Mouse (Mus musculus) MEL (cell line): ENCODE measurements around the gene Rbbp9. TPM values are rescaled to one million over a fixed set of nuclear protein-coding genes. Genes with fewer than 3 reads are reported as not detected.

ENCODE experiments used
- DNase-seq: peaks from one replicate; pipeline ENCODE4 v3.0.0; 2011; ENCODE audit warnings: low read depth, low spot score
- H3K27ac ChIP-seq: 2 replicates; pipeline ENCODE4 v1.5.1; 2012; ENCODE audit warnings: low read depth, mild to moderate bottlenecking, control low read depth, low read length, moderate library complexity; ENCODE audit not compliant: control insufficient read depth
- H3K27me3 ChIP-seq, 2 experiments: fragments of 150-350 bp in 1 of 2; sonication (generic) in 1 of 2; 2 replicates each; pipeline ENCODE4 v1.6.1; 2012; ENCODE audit warnings: low read length in 2 of 2, mild to moderate bottlenecking in 2 of 2, improper control_type of control experiment in 1 of 2, moderate library complexity in 1 of 2; ENCODE audit not compliant: insufficient read depth in 2 of 2, control insufficient read depth in 1 of 2
- H3K36me3 ChIP-seq, 2 experiments: 2 replicates each; pipeline ENCODE4 v1.6.1; 2012 to 2014; ENCODE audit warnings: low read length in 2 of 2, improper control_type of control experiment in 1 of 2, inconsistent platforms in 1 of 2, mild to moderate bottlenecking in 1 of 2; ENCODE audit not compliant: insufficient read depth in 2 of 2, control insufficient read depth in 1 of 2
- H3K4me1 ChIP-seq, 2 experiments: fragments of 150-350 bp in 1 of 2; sonication (generic) in 1 of 2; 2 replicates each; pipeline ENCODE4 v1.6.1; 2012; ENCODE audit warnings: low read length in 2 of 2, improper control_type of control experiment in 1 of 2, mild to moderate bottlenecking in 1 of 2; ENCODE audit not compliant: insufficient read depth in 2 of 2, control insufficient read depth in 1 of 2
- H3K4me3 ChIP-seq, 2 experiments: fragments of 150-350 bp in 1 of 2; sonication (generic) in 1 of 2; 2 replicates each; pipeline ENCODE4 v1.5.1; 2012; ENCODE audit warnings: low read depth in 2 of 2, low read length in 2 of 2, mild to moderate bottlenecking in 2 of 2, moderate library complexity in 2 of 2, control low read depth in 1 of 2, improper control_type of control experiment in 1 of 2; ENCODE audit not compliant: control insufficient read depth in 1 of 2, insufficient read depth in 1 of 2
- H3K79me2 ChIP-seq: 2 replicates; pipeline ENCODE4 v1.6.1; 2012; ENCODE audit warnings: mild to moderate bottlenecking, low read length, moderate library complexity; ENCODE audit not compliant: control insufficient read depth, poor library complexity, insufficient read depth
- H3K9ac ChIP-seq: 2 replicates; pipeline ENCODE4 v1.6.1; 2012; ENCODE audit warnings: low read depth, mild to moderate bottlenecking, control low read depth, low read length, moderate library complexity; ENCODE audit not compliant: control insufficient read depth, poor library complexity, severe bottlenecking
- H3K9me3 ChIP-seq: fragments of 150-350 bp; sonication (generic); replicated peaks from 2 replicates; pipeline ENCODE4 v1.6.1; 2012; ENCODE audit warnings: mild to moderate bottlenecking, low read length, improper control_type of control experiment, moderate library complexity; ENCODE audit not compliant: insufficient read depth
- BHLHE40 ChIP-seq: IDR thresholded peaks from 2 replicates; pipeline ENCODE4 v1.6.1; 2012; ENCODE audit warnings: low read depth, mild to moderate bottlenecking, inconsistent platforms, low read length, improper control_type of control experiment, borderline replicate concordance
- CHD1 ChIP-seq: IDR thresholded peaks from 2 replicates; pipeline ENCODE4 v1.6.1; 2012; ENCODE audit warnings: low read depth, mild to moderate bottlenecking, inconsistent platforms, low read length, improper control_type of control experiment
- CHD2 ChIP-seq: IDR thresholded peaks from 2 replicates; pipeline ENCODE4 v1.6.1; 2011; ENCODE audit warnings: low read length, improper control_type of control experiment
- ELF1 ChIP-seq: IDR thresholded peaks from 2 replicates; pipeline ENCODE4 v1.6.1; 2014; ENCODE audit warnings: low read depth, mild to moderate bottlenecking, inconsistent platforms, low read length, improper control_type of control experiment, moderate library complexity
- GABPA ChIP-seq: IDR thresholded peaks from 2 replicates; pipeline ENCODE4 v1.6.1; 2012; ENCODE audit warnings: low read depth, mild to moderate bottlenecking, inconsistent platforms, low read length, improper control_type of control experiment, moderate library complexity
- HCFC1 ChIP-seq: IDR thresholded peaks from 2 replicates; pipeline ENCODE4 v1.6.1; 2012; ENCODE audit warnings: low read depth, mild to moderate bottlenecking, inconsistent platforms, low read length, improper control_type of control experiment, moderate library complexity
- KAT2A ChIP-seq: conservative IDR thresholded peaks from 2 replicates; pipeline ENCODE4 v1.6.1; 2012; ENCODE audit warnings: low read depth, low read length, improper control_type of control experiment, inconsistent platforms
- MAFK ChIP-seq: IDR thresholded peaks from 2 replicates; pipeline ENCODE4 v1.6.1; 2011; ENCODE audit warnings: low read depth, mild to moderate bottlenecking, low read length, improper control_type of control experiment, borderline replicate concordance
- MAX ChIP-seq: IDR thresholded peaks from 2 replicates; pipeline ENCODE4 v1.6.1; 2011; ENCODE audit warnings: low read length, improper control_type of control experiment
- MAZ ChIP-seq: IDR thresholded peaks from 2 replicates; pipeline ENCODE4 v1.6.1; 2012; ENCODE audit warnings: low read depth, mild to moderate bottlenecking, inconsistent platforms, low read length, improper control_type of control experiment
- MXI1 ChIP-seq: IDR thresholded peaks from 2 replicates; pipeline ENCODE4 v1.6.1; 2011; ENCODE audit warnings: mild to moderate bottlenecking, low read depth, low read length, improper control_type of control experiment
- MYB ChIP-seq: IDR thresholded peaks from 2 replicates; pipeline ENCODE4 v1.6.1; 2011; ENCODE audit warnings: mild to moderate bottlenecking, low read depth, low read length, improper control_type of control experiment
- MYC ChIP-seq: IDR thresholded peaks from 2 replicates; pipeline ENCODE4 v1.6.1; 2011; ENCODE audit warnings: low read depth, mild to moderate bottlenecking, low read length, improper control_type of control experiment, moderate library complexity
- POLR2A ChIP-seq, 2 experiments: IDR thresholded peaks; 2 replicates each; pipeline ENCODE4 v1.6.1; 2011 to 2012; ENCODE audit warnings: low read length in 2 of 2, mild to moderate bottlenecking in 2 of 2, control low read depth in 1 of 2, improper control_type of control experiment in 1 of 2, low read depth in 1 of 2, moderate library complexity in 1 of 2; ENCODE audit not compliant: control insufficient read depth in 1 of 2, insufficient read depth in 1 of 2, poor library complexity in 1 of 2
- POLR2AphosphoS5 ChIP-seq: IDR thresholded peaks from 2 replicates; pipeline ENCODE4 v1.6.1; 2012; ENCODE audit warnings: low read depth, borderline replicate concordance, mild to moderate bottlenecking, inconsistent platforms, low read length, moderate library complexity, mixed read lengths
- SIN3A ChIP-seq: IDR thresholded peaks from 2 replicates; pipeline ENCODE4 v1.6.1; 2012; ENCODE audit warnings: low read length, improper control_type of control experiment, inconsistent platforms
- TBP ChIP-seq: IDR thresholded peaks from 2 replicates; pipeline ENCODE4 v1.8.0; 2011; ENCODE audit warnings: low read depth, low read length, improper control_type of control experiment
- TCF12 ChIP-seq: IDR thresholded peaks from 2 replicates; pipeline ENCODE4 v1.6.1; 2014; ENCODE audit warnings: low read depth, mild to moderate bottlenecking, inconsistent platforms, low read length, improper control_type of control experiment, moderate library complexity
- UBTF ChIP-seq: IDR thresholded peaks from 2 replicates; pipeline ENCODE4 v1.6.1; 2012; ENCODE audit warnings: low read depth, mild to moderate bottlenecking, inconsistent platforms, low read length, improper control_type of control experiment, moderate library complexity, borderline replicate concordance; ENCODE audit not compliant: insufficient read depth
- USF1 ChIP-seq: IDR thresholded peaks from 2 replicates; pipeline ENCODE4 v1.6.1; 2014; ENCODE audit warnings: low read depth, mild to moderate bottlenecking, inconsistent platforms, low read length, improper control_type of control experiment, moderate library complexity
- ZC3H11A ChIP-seq: IDR thresholded peaks from 2 replicates; pipeline ENCODE4 v1.6.1; 2012; ENCODE audit warnings: low read depth, mild to moderate bottlenecking, inconsistent platforms, low read length, improper control_type of control experiment
- ZKSCAN1 ChIP-seq: IDR thresholded peaks from 2 replicates; pipeline ENCODE4 v1.6.1; 2012; ENCODE audit warnings: low read depth, mild to moderate bottlenecking, inconsistent platforms, low read length, improper control_type of control experiment, moderate library complexity
- ZMIZ1 ChIP-seq: IDR thresholded peaks from 2 replicates; pipeline ENCODE4 v1.6.1; 2012; ENCODE audit warnings: low read depth, mild to moderate bottlenecking, inconsistent platforms, low read length, improper control_type of control experiment, moderate library complexity
- ZNF384 ChIP-seq: IDR thresholded peaks from 2 replicates; pipeline ENCODE4 v1.6.1; 2012; ENCODE audit warnings: low read depth, mild to moderate bottlenecking, inconsistent platforms, low read length, improper control_type of control experiment
- polyA plus RNA-seq, 2 experiments: library from polyadenylated mRNA; stranded (reverse) in 1 of 2; unstranded in 1 of 2; fragments of >175 nt in 1 of 2; fragments of >200 nt in 1 of 2; gene quantifications; 2 replicates each; pipeline versions ENCODE4 v1.2.1 to v1.2.4; 2012; ENCODE audit warnings: low replicate concordance in 2 of 2, low read depth in 1 of 2; ENCODE audit not compliant: insufficient read length in 2 of 2, insufficient read depth in 1 of 2, missing spikeins in 1 of 2
- total RNA-seq: library from RNA; depleted of rRNA; stranded (reverse); fragments of 300-350 nt; gene quantifications from 2 replicates; pipeline ENCODE4 v1.2.3, GENCODE M21; 2012

The Rbbp9 gene
- total and polyA plus RNA-seq, 3 experiments, result 0.08 to 0.15 TPM; not detected in 1

GRCm38 (mm10) chr2:144545481-144545880, 5.2 kb downstream of the Rbbp9 start:
- Histone ChIP-seq H3K36me3 (peaks cover 0 to 12% of the 10 kb centered on the region in 2 experiments; a peak in 3 of 4 replicates), H3K4me3 (no peak overlapping the region), H3K27me3 (no peaks in the 10 kb centered on the region), H3K79me2 (no peaks in the 10 kb centered on the region), H3K4me1 (peaks cover 0 to 6% of the 10 kb centered on the region in 2 experiments; a peak in 3 of 4 replicates), H3K27ac (no peak overlapping the region), H3K9me3 (no peaks in the 10 kb centered on the region), H3K9ac (no peak overlapping the region)
- no peak for DNase-seq
- TF ChIP-seq ZKSCAN1 (no peak), SIN3A (no peak), KAT2A (no peak), ZNF384 (no peak), TBP (no peak), BHLHE40 (no peak), TCF12 (no peak), ZMIZ1 (no peak), MAX (no peak), MAFK (no peak), HCFC1 (no peak), CHD2 (no peak), POLR2A (IDR thresholded peaks at IDR 0.05; ENCODE audit: control insufficient read depth in 1 of 2, insufficient read depth in 1 of 2, low read depth in 1 of 2, low read length in 2 of 2, poor library complexity in 1 of 2) (no peak)

GRCm38 (mm10) chr2:144545061-144545460, 5.6 kb downstream of the Rbbp9 start:
- H3K79me2 ChIP-seq, result no peaks in the 10 kb centered on the region
- H3K4me3 ChIP-seq, result no peak overlapping the region
- H3K27ac ChIP-seq, result no peak overlapping the region
- no peak overlapping the region for H3K9ac ChIP-seq
- H3K4me1 ChIP-seq, result peaks cover 0 to 6% of the 10 kb centered on the region in 2 experiments; a peak in 3 of 4 replicates
- DNase-seq, result no peak
- H3K27me3 ChIP-seq, result no peaks in the 10 kb centered on the region
- TF ChIP-seq SIN3A, result no peak
- no peak for TF ChIP-seq BHLHE40
- no peak for TF ChIP-seq KAT2A
- TF ChIP-seq GABPA, result no peak
- no peak for TF ChIP-seq ZC3H11A
- TF ChIP-seq ZNF384, result no peak
- TF ChIP-seq MAX, result no peak
- TF ChIP-seq HCFC1, result no peak
- TF ChIP-seq MAZ, result no peak
- no peak for TF ChIP-seq ELF1
- no peak for TF ChIP-seq POLR2AphosphoS5
- TF ChIP-seq CHD1, result no peak
- no peak for TF ChIP-seq MYB
- no peak for TF ChIP-seq USF1
- no peak for TF ChIP-seq UBTF
- no peak for TF ChIP-seq MXI1
- TF ChIP-seq TCF12, result no peak
- no peak for TF ChIP-seq MYC
- H3K36me3 ChIP-seq, result peaks cover 0 to 12% of the 10 kb centered on the region in 2 experiments; a peak in 3 of 4 replicates
- no peaks in the 10 kb centered on the region for H3K9me3 ChIP-seq
